Mouse (Mus musculus): ENCODE measurements around the gene Tespa1.
"Not testable (repeated sequence)": the region's sequence is repeated elsewhere in the genome, so short reads cannot be mapped to it uniquely, and the experiment has no call there.

Gene Tespa1

GRCm38 (mm10) chr10:130363438-130364164 is 40.9 kb downstream of the Tespa1 start:
- peak; percentile 57 for DNase-seq (ENCODE audit: low read depth)

- no peak for DNase-seq (ENCODE audit: low read depth)
These were observed 42.1 kb downstream of the Tespa1 start for GRCm38 (mm10) chr10:130364766-130365165.

- no peak for DNase-seq (ENCODE audit: low read depth)
These were observed 45.7 kb downstream of the Tespa1 start for GRCm38 (mm10) chr10:130368384-130368783.

- no peak for DNase-seq (ENCODE audit: low read depth)
These were observed 47.5 kb downstream of the Tespa1 start for GRCm38 (mm10) chr10:130370005-130370682.

- no peak for DNase-seq (ENCODE audit: low read depth)
These were observed 49.0 kb downstream of the Tespa1 start for GRCm38 (mm10) chr10:130371644-130372043.

- DNase-seq (ENCODE audit: low read depth) = no peak
These were observed 50.0 kb downstream of the Tespa1 start for GRCm38 (mm10) chr10:130372491-130373173.

- no peak for DNase-seq (ENCODE audit: low read depth)
These were observed 52.5 kb downstream of the Tespa1 start for GRCm38 (mm10) chr10:130375145-130375544.

GRCm38 (mm10) chr10:130394232-130394631 is 71.6 kb downstream of the Tespa1 start, which contains the start of gene Vmn2r84:
Gene Vmn2r84 (minus strand): TSS chr10:130394332.
- no peak for DNase-seq (ENCODE audit: low read depth)

- DNase-seq (ENCODE audit: low read depth) = not testable (repeated sequence)
These were observed 89.6 kb downstream of the Tespa1 start for GRCm38 (mm10) chr10:130412167-130412698.

Measured in naive thymus-derived CD4-positive, alpha-beta T cell, adult 2 months (primary cell).